Mouse (Mus musculus): ENCODE measurements around the gene Shc2. TPM values are rescaled to one million over a fixed set of nuclear protein-coding genes. Genes with fewer than 3 reads are reported as not detected.

The Shc2 gene
- polyA plus RNA-seq, 1 experiment, result 2.3 TPM

- peaks cover 30% of the 10 kb centered on the region for H3K27me3 ChIP-seq (ENCODE audit: control insufficient read depth, insufficient read depth, insufficient read length)
- no peak overlapping the region for H3K4me3 ChIP-seq
- no peak overlapping the region for H3K4me2 ChIP-seq (ENCODE audit: low read depth)
- H3ac ChIP-seq (ENCODE audit: control insufficient read depth, insufficient read length), result no peak overlapping the region
- H3K79me2 ChIP-seq (ENCODE audit: control insufficient read depth, insufficient read depth), result no peaks in the 10 kb centered on the region
- H3K36me3 ChIP-seq (ENCODE audit: control insufficient read depth, insufficient read depth), result no peaks in the 10 kb centered on the region
- no peak for TF ChIP-seq USF1 (IDR thresholded peaks at IDR 0.05; ENCODE audit: low read depth)
- no peak for TF ChIP-seq CEBPB (IDR thresholded peaks at IDR 0.05; ENCODE audit: insufficient read depth, poor library complexity, severe bottlenecking)
- no peak for TF ChIP-seq POLR2AphosphoS2 (IDR thresholded peaks at IDR 0.05; ENCODE audit: insufficient read length, low read depth)
- TF ChIP-seq E2F4 (IDR thresholded peaks at IDR 0.05; ENCODE audit: insufficient read depth), result no peak
- TF ChIP-seq MYOG (IDR thresholded peaks at IDR 0.05; ENCODE audit: control insufficient read depth in 1 of 3, insufficient read depth in 1 of 3, insufficient read length in 2 of 3, low read depth in 2 of 3), result no peak
Measured at GRCm38 (mm10) chr10:79594872-79595589, 42.7 kb downstream of the Shc2 start.

DNA sequence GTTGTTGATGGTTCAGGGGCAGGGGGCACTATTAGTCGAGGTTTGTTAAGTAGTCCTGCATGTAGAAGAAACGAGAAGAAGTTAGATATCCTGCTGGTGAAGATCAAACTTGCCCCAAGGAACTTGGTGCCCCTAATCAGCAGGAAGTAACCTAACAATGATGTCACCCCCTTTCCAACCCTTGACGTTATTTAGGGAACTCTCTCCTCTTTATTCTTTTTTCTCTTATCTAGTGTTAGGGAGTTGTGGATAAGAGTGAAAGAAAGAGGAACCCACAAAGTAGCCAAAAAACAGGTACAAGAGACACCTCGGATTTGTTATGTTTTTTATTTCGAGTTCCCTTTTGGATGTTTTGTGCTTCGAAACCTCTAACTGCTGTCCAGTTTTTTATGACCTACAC lies 43.6 kb downstream of the Shc2 start:
- H3K36me3 ChIP-seq (ENCODE audit: control insufficient read depth, insufficient read depth), result no peaks in the 10 kb centered on the region
- no peak overlapping the region for H3K4me3 ChIP-seq
- no peak overlapping the region for H3ac ChIP-seq (ENCODE audit: control insufficient read depth, insufficient read length)
- TF ChIP-seq SRF (IDR thresholded peaks at IDR 0.05; ENCODE audit: control insufficient read depth, insufficient read length, low read depth) (no peak), REST (IDR thresholded peaks at IDR 0.05; ENCODE audit: insufficient read depth, insufficient read length) (no peak), MYOD1 (IDR thresholded peaks at IDR 0.05; ENCODE audit: control insufficient read depth in 1 of 3, insufficient read length in 2 of 3, low read depth in 2 of 3) (no peak), TCF12 (IDR thresholded peaks at IDR 0.05; ENCODE audit: insufficient read depth, poor library complexity, severe bottlenecking) (no peak), CEBPB (IDR thresholded peaks at IDR 0.05; ENCODE audit: insufficient read depth, poor library complexity, severe bottlenecking) (no peak)
- H3K27me3 ChIP-seq (ENCODE audit: control insufficient read depth, insufficient read depth, insufficient read length), result peaks cover 29% of the 10 kb centered on the region
- no peaks in the 10 kb centered on the region for H3K79me2 ChIP-seq (ENCODE audit: control insufficient read depth, insufficient read depth)
- no peak overlapping the region for H3K4me2 ChIP-seq (ENCODE audit: low read depth)

DNA sequence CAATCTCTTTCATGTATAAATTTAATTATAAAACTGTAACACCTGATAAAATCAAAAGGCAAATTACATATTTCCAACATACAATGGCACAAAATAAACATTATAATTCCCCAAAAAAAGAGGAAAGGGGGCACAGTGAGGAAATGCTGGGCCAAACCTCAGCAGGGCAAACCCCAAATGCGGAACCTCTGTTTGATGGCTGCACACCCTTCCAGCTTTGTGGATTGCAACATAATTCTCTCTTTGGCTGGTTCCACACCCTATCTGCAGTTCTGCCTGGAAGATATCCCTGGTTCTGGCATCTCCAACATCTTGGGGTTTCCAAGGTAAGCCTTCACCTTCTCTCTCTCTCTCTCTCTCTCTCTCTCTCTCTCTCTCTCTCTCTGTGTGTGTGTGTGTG lies 47.0 kb downstream of the Shc2 start:
- Histone ChIP-seq H3K36me3 (ENCODE audit: control insufficient read depth, insufficient read depth) (no peaks in the 10 kb centered on the region), H3K79me2 (ENCODE audit: control insufficient read depth, insufficient read depth) (no peaks in the 10 kb centered on the region), H3K4me2 (ENCODE audit: low read depth) (no peak overlapping the region), H3K4me3 (no peak overlapping the region), H3K27me3 (ENCODE audit: control insufficient read depth, insufficient read depth, insufficient read length) (peaks cover 4% of the 10 kb centered on the region), H3ac (ENCODE audit: control insufficient read depth, insufficient read length) (no peak overlapping the region)
- no peak for TF ChIP-seq MYOG (IDR thresholded peaks at IDR 0.05; ENCODE audit: control insufficient read depth in 1 of 3, insufficient read depth in 1 of 3, insufficient read length in 2 of 3, low read depth in 2 of 3)
- TF ChIP-seq TCF3 (IDR thresholded peaks at IDR 0.05; ENCODE audit: insufficient read length, low read depth), result no peak
- no peak for TF ChIP-seq SRF (IDR thresholded peaks at IDR 0.05; ENCODE audit: control insufficient read depth, insufficient read length, low read depth)
- TF ChIP-seq REST (IDR thresholded peaks at IDR 0.05; ENCODE audit: insufficient read depth, insufficient read length), result no peak
- TF ChIP-seq CEBPB (IDR thresholded peaks at IDR 0.05; ENCODE audit: insufficient read depth, poor library complexity, severe bottlenecking), result no peak
- no peak for TF ChIP-seq POLR2A (IDR thresholded peaks at IDR 0.05; ENCODE audit: insufficient read length, low read depth)
- no peak for TF ChIP-seq E2F4 (IDR thresholded peaks at IDR 0.05; ENCODE audit: insufficient read depth)
- no peak for TF ChIP-seq MYOD1 (IDR thresholded peaks at IDR 0.05; ENCODE audit: control insufficient read depth in 1 of 3, insufficient read length in 2 of 3, low read depth in 2 of 3)
- no peak for TF ChIP-seq TCF12 (IDR thresholded peaks at IDR 0.05; ENCODE audit: insufficient read depth, poor library complexity, severe bottlenecking)
- no peak for TF ChIP-seq USF1 (IDR thresholded peaks at IDR 0.05; ENCODE audit: low read depth)
- no peak for TF ChIP-seq POLR2AphosphoS2 (IDR thresholded peaks at IDR 0.05; ENCODE audit: insufficient read length, low read depth)
- TF ChIP-seq MAX (IDR thresholded peaks at IDR 0.05; ENCODE audit: low read depth), result no peak

GRCm38 (mm10) chr10:79587752-79588126 lies 50.0 kb downstream of the Shc2 start:
- H3K4me2 ChIP-seq (ENCODE audit: low read depth), result no peak overlapping the region
- H3K27me3 ChIP-seq (ENCODE audit: control insufficient read depth, insufficient read depth, insufficient read length), result peaks cover 19% of the 10 kb centered on the region
- no peaks in the 10 kb centered on the region for H3K36me3 ChIP-seq (ENCODE audit: control insufficient read depth, insufficient read depth)
- no peak overlapping the region for H3K4me3 ChIP-seq
- no peaks in the 10 kb centered on the region for H3K79me2 ChIP-seq (ENCODE audit: control insufficient read depth, insufficient read depth)
- no peak overlapping the region for H3ac ChIP-seq (ENCODE audit: control insufficient read depth, insufficient read length)
- TF ChIP-seq TCF3 (IDR thresholded peaks at IDR 0.05; ENCODE audit: insufficient read length, low read depth) (no peak), POLR2AphosphoS2 (IDR thresholded peaks at IDR 0.05; ENCODE audit: insufficient read length, low read depth) (no peak), MYOG (IDR thresholded peaks at IDR 0.05; ENCODE audit: control insufficient read depth in 1 of 3, insufficient read depth in 1 of 3, insufficient read length in 2 of 3, low read depth in 2 of 3) (no peak)

DNA sequence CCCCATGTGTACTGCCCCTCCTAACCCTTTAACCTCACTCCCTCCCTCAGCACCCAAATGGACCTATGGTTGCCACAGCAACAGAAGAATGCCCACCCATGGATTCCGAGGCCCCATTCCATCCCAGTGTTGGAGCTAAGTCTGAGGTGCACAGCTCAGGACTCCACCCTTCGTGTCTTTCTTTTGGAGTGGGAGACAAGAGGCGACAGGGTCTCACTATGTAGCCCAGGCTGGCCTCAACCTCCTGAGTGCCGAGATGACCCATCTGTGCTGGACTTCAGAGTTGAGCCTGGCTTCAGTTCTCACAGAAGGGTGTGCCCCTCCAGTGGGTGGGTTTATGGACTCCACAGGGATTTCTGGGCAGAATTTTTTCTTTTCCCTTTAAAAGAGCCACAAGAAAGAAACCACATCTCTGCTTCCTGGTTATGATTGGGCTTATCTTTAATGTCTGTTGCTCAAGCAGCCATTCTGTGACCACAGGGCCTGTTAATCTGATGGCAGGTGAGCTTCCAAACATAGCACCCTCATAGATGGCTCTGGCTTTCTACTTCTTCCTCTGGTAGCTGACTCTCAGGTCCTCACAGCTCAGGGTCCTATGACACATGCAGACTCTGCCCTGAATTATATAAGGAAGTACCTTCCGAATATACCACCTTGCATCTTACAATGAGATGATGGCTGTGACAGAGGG lies 50.5 kb downstream of the Shc2 start, which contains the start of gene Theg:
Gene Theg, minus strand, starts transcription at position 271 of the 691 bp plus-strand sequence.
- Histone ChIP-seq H3K4me2 (ENCODE audit: low read depth) (no peak within 1 kb of the TSS), H3K27me3 (ENCODE audit: control insufficient read depth, insufficient read depth, insufficient read length) (peaks cover 19% of the 10 kb centered on the region), H3K79me2 (ENCODE audit: control insufficient read depth, insufficient read depth) (no peaks in the 10 kb centered on the region), H3ac (ENCODE audit: control insufficient read depth, insufficient read length) (no peak within 1 kb of the TSS), H3K36me3 (ENCODE audit: control insufficient read depth, insufficient read depth) (no peaks in the 10 kb centered on the region), H3K4me3 (no peak within 1 kb of the TSS)
- TF ChIP-seq CEBPB (IDR thresholded peaks at IDR 0.05; ENCODE audit: insufficient read depth, poor library complexity, severe bottlenecking), result no peak
- no peak for TF ChIP-seq SRF (IDR thresholded peaks at IDR 0.05; ENCODE audit: control insufficient read depth, insufficient read length, low read depth)
- TF ChIP-seq MAX (IDR thresholded peaks at IDR 0.05; ENCODE audit: low read depth), result no peak
- TF ChIP-seq POLR2A (IDR thresholded peaks at IDR 0.05; ENCODE audit: insufficient read length, low read depth), result no peak
- no peak for TF ChIP-seq E2F4 (IDR thresholded peaks at IDR 0.05; ENCODE audit: insufficient read depth)
- TF ChIP-seq MYOD1 (IDR thresholded peaks at IDR 0.05; ENCODE audit: control insufficient read depth in 1 of 3, insufficient read length in 2 of 3, low read depth in 2 of 3), result no peak
- TF ChIP-seq USF1 (IDR thresholded peaks at IDR 0.05; ENCODE audit: low read depth), result no peak
- no peak for TF ChIP-seq TCF3 (IDR thresholded peaks at IDR 0.05; ENCODE audit: insufficient read length, low read depth)
- no peak for TF ChIP-seq TCF12 (IDR thresholded peaks at IDR 0.05; ENCODE audit: insufficient read depth, poor library complexity, severe bottlenecking)
- no peak for TF ChIP-seq POLR2AphosphoS2 (IDR thresholded peaks at IDR 0.05; ENCODE audit: insufficient read length, low read depth)
- TF ChIP-seq MYOG (IDR thresholded peaks at IDR 0.05; ENCODE audit: control insufficient read depth in 1 of 3, insufficient read depth in 1 of 3, insufficient read length in 2 of 3, low read depth in 2 of 3), result no peak
- no peak for TF ChIP-seq REST (IDR thresholded peaks at IDR 0.05; ENCODE audit: insufficient read depth, insufficient read length)
